Mouse (Mus musculus) spleen, postnatal 10 days (tissue): Measurements from ENCODE around the gene Pced1b.
"Not testable (repeated sequence)": the region's sequence is repeated elsewhere in the genome, so short reads cannot be mapped to it uniquely, and the experiment has no call there.

Source experiments
- DNase-seq, 2 experiments: peaks; one replicate each; pipeline ENCODE4 v3.0.0; 2021 to 2022; ENCODE audit warnings: low spot score in 2 of 2

Gene Pced1b

GRCm38 (mm10) chr15:97372611-97373131 is 125.8 kb downstream of the Pced1b start:
- DNase-seq, result no peak

GRCm38 (mm10) chr15:97373203-97374084 is 126.5 kb downstream of the Pced1b start:
- DNase-seq, result peak; percentile 34 to 62

- no peak for DNase-seq
Observed at GRCm38 (mm10) chr15:97374085-97374844, 127.4 kb downstream of the Pced1b start.

GRCm38 (mm10) chr15:97374845-97375720 is 128.2 kb downstream of the Pced1b start:
- DNase-seq, result peak in 1 of 2 experiments; percentile 40

GRCm38 (mm10) chr15:97376081-97376742 is 129.3 kb downstream of the Pced1b start:
- no peak for DNase-seq

GRCm38 (mm10) chr15:97376792-97377222 is 129.9 kb downstream of the Pced1b start:
- DNase-seq, result no peak

GRCm38 (mm10) chr15:97378061-97378460 is 131.2 kb downstream of the Pced1b start:
- DNase-seq, result no peak

- peak; percentile 44 to 81 for DNase-seq
Observed at GRCm38 (mm10) chr15:97379489-97380304, 132.8 kb downstream of the Pced1b start.

- no peak for DNase-seq
Observed at GRCm38 (mm10) chr15:97382567-97382966, 135.7 kb downstream of the Pced1b start.

GRCm38 (mm10) chr15:97383523-97384141 is 136.7 kb downstream of the Pced1b start:
- DNase-seq, result no peak

- no peak for DNase-seq
Observed at GRCm38 (mm10) chr15:97384170-97385018, 137.5 kb downstream of the Pced1b start.

- DNase-seq, result not testable (repeated sequence)
Observed at GRCm38 (mm10) chr15:97385174-97385573, 138.3 kb downstream of the Pced1b start.

- no peak for DNase-seq
Observed at GRCm38 (mm10) chr15:97387793-97388192, 140.9 kb downstream of the Pced1b start.

GRCm38 (mm10) chr15:97389577-97389976 is 142.7 kb downstream of the Pced1b start:
- DNase-seq, result no peak

- no peak for DNase-seq
Observed at GRCm38 (mm10) chr15:97390778-97391177, 143.9 kb downstream of the Pced1b start.

GRCm38 (mm10) chr15:97391436-97391835 is 144.5 kb downstream of the Pced1b start:
- DNase-seq, result no peak

- no peak for DNase-seq
Observed at GRCm38 (mm10) chr15:97394561-97394960, 147.7 kb downstream of the Pced1b start.

- DNase-seq, result no peak
Observed at GRCm38 (mm10) chr15:97396586-97397299, 149.8 kb downstream of the Pced1b start.
